Mouse (Mus musculus): ENCODE data around the gene Ptprm. TPM values are rescaled to one million over a fixed set of nuclear protein-coding genes. Genes with fewer than 3 reads are reported as not detected.

The Ptprm gene
- polyA plus RNA-seq, 1 experiment from 2014 or later: 16.3 TPM

DNA sequence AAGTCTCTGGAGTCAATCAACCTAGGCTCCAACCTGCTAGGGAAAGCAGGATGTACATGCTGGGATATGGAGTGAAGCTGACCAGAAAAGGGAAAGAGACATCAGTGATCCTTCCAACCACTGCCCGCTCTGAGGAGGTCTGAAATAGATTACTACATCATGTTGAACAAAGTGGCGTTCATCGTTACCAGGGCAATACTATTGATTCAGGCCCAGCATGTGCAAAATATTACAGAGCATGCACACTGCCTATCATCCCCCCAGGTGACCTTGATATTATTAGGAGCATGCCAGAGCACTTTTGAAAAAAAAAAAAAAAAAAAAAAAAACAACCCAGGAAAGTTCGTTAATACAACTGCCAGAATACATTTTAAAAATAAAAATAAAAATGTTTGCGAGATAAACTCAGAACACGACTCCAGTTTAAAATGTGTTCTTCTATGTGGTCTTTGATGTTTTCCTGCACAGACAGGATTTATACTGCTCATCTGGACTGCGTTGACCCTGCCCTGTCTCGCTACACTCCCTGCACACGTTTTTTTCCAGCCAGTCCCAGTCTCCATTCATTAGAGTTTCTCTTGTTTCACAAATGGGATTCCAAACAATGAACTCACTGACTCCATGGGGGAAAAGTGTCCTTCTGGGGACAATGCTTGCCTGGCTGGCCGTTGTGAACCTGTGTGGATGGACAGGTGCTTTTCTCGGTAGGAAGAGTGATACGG is 111.3 kb downstream of the Ptprm start:
- no peak overlapping the region for H3K9ac ChIP-seq
- no peak overlapping the region for H3K27ac ChIP-seq
- ATAC-seq (ENCODE audit: low FRiP score): no peak
- no peaks in the 10 kb centered on the region for H3K36me3 ChIP-seq
- WGBS: 49% methylated on average over 12 of the region's 12 CpGs
- H3K4me3 ChIP-seq: no peak overlapping the region
- 0 out of 2 replicates have a peak, but pooled peaks cover 3% of the 10 kb centered on the region for H3K27me3 ChIP-seq
- no peak overlapping the region for H3K4me2 ChIP-seq
- peaks cover 18% of the 10 kb centered on the region for H3K4me1 ChIP-seq (replicated peaks)
- H3K9me3 ChIP-seq: no peaks in the 10 kb centered on the region

DNA sequence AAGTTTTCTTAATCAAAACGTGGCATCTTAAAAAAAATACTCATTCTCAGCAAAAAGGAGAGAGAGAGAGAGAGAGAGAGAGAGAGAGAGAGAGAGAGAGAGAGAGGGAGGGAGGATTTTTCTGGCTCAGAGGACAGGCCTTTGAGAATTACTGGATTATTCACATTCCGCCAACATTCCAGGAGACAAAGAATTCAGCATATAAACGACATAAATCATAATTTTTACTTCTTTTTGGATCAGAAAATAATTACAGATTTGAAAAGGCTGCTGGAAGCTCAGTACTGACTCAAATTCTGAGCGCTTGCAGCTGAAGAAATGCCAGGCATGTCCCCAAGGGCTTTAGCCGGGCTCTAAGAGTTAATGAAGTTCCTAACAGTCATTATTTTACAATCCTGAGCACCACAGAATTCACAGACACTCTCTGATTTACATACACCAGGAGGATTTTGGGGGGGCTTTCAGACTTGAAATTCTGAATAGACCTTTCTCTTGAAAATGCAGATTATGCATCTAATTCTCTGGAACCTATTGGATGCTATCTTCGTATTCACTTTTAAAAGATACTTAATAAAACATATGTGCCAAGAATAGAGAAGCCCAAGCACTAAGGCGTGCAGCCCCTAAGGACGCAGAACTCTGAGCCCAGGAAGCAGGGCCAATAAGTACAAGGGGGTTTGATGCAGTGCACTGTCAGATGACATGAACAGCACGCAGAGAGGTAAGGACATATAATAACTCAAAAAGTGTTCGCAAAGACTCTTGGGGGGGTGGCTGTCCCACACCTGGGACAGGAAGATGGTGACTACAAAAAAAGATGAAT is 112.1 kb downstream of the Ptprm start:
- H3K27ac ChIP-seq: no peak overlapping the region
- no peak overlapping the region for H3K4me2 ChIP-seq
- no peaks in the 10 kb centered on the region for H3K9me3 ChIP-seq
- H3K36me3 ChIP-seq: no peaks in the 10 kb centered on the region
- 59% methylated on average over 10 of the region's 10 CpGs for WGBS
- ATAC-seq (ENCODE audit: low FRiP score): no peak
- peaks cover 18% of the 10 kb centered on the region for H3K4me1 ChIP-seq (replicated peaks)
- no peak overlapping the region for H3K9ac ChIP-seq
- no peak overlapping the region for H3K4me3 ChIP-seq
- 0 out of 2 replicates have a peak, but pooled peaks cover 3% of the 10 kb centered on the region for H3K27me3 ChIP-seq

DNA sequence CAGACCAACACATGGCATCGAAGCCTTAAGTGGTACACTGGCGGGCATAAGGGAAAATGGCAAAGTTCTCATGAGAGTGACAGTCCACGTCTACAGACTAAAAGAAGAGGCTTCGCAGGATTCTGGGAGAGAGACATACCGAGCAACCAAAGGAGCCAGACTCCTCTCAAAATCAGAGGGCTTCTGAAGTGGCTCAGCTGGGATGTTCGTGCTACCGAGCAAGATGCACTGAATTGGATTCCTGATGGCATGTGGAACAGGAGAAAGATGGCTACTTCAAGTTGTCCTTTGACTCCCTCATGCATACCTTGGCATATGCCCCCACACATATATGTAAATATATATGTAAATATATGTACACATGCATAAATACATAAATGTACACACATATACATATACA is 115.4 kb downstream of the Ptprm start:
- H3K9ac ChIP-seq: no peak overlapping the region
- no peaks in the 10 kb centered on the region for H3K27me3 ChIP-seq
- no peak overlapping the region for H3K27ac ChIP-seq
- no peak overlapping the region for H3K4me3 ChIP-seq
- no peak overlapping the region for H3K4me2 ChIP-seq
- H3K36me3 ChIP-seq: no peaks in the 10 kb centered on the region
- no peaks in the 10 kb centered on the region for H3K9me3 ChIP-seq
- ATAC-seq (ENCODE audit: low FRiP score): no peak
- peaks cover 14% of the 10 kb centered on the region for H3K4me1 ChIP-seq (replicated peaks)
- WGBS: 95% methylated on average over 7 of the region's 7 CpGs

DNA sequence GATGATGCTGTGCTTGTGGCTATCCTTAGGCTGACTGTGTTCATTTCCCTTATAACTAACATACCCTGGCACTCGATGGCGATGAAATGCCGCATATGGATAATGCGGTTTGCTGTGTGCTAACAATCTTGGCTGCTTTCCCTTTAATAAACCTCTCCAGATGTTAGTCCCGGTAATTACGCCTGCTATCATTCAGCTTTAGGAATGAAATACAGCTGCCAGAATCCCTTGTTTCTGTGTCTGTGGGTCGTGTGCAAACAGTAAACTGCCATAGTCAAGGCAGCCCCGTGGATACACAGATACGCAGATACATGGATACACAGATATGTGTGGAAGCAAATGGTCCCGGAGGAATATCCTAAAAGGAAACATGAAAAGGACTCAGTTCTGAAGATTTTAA is 116.8 kb downstream of the Ptprm start:
- Histone ChIP-seq H3K4me1 (replicated peaks) (peaks cover 9% of the 10 kb centered on the region), H3K9ac (no peak overlapping the region), H3K27ac (0 out of 2 replicates have a peak overlapping the region, but pooled peaks have one; percentile 5), H3K27me3 (no peaks in the 10 kb centered on the region), H3K4me3 (no peak overlapping the region), H3K9me3 (no peaks in the 10 kb centered on the region), H3K36me3 (no peaks in the 10 kb centered on the region), H3K4me2 (no peak overlapping the region)
- 78% methylated on average over 10 of the region's 10 CpGs for WGBS
- no peak for ATAC-seq (ENCODE audit: low FRiP score)

DNA sequence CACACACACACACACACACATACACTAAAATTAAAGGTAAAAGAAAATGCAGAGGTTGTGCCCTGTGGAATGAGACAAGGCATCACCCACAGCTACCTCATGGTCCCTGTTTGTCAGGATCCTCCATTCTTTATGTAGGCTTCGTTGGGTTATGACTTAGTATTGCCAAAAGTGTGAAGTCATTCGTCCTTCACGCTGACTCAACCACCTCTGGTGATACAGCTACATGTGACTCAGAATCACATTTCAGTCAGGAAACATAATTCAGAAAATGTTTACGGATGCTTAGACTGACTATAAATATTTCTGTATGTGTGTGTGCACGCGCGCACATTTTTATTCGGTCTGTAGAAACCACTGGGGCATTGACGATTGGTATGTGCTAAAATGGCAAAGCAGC is 121.2 kb downstream of the Ptprm start:
- peak overlapping the region; percentile 18; the same call in 1 of the 2 replicates for H3K27ac ChIP-seq
- H3K4me1 ChIP-seq (replicated peaks): 0 out of 2 replicates have a peak, but pooled peaks cover 3% of the 10 kb centered on the region
- no peaks in the 10 kb centered on the region for H3K27me3 ChIP-seq
- H3K4me2 ChIP-seq: no peak overlapping the region
- H3K36me3 ChIP-seq: no peaks in the 10 kb centered on the region
- ATAC-seq (ENCODE audit: low FRiP score): no peak
- H3K9ac ChIP-seq: no peak overlapping the region
- 90% methylated on average over 9 of the region's 9 CpGs for WGBS
- no peak overlapping the region for H3K4me3 ChIP-seq
- no peaks in the 10 kb centered on the region for H3K9me3 ChIP-seq

DNA sequence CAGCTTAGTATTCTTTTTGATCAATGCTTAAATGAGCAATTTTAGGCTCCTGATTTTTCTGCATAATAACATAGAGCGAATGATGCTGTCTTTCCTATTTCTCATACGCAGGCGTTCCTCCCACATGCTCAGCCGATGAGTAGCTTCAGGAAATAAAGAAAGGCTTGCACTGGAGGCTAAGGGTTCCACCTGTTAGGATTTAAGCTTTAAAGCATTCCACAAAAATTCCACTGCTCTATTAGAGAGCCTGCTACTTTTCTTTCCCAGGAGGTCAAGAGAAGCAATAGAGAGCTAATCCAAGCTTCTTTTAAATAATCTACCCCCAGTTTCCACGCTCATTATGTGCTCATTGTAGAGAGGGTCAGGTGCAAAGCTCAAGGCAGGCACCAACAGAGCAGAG is 127.3 kb downstream of the Ptprm start:
- no peak overlapping the region for H3K9ac ChIP-seq
- H3K36me3 ChIP-seq: no peaks in the 10 kb centered on the region
- H3K27me3 ChIP-seq: no peaks in the 10 kb centered on the region
- H3K4me3 ChIP-seq: no peak overlapping the region
- 0 out of 2 replicates have a peak, but pooled peaks cover 4% of the 10 kb centered on the region for H3K4me1 ChIP-seq (replicated peaks)
- H3K27ac ChIP-seq: no peak overlapping the region
- 63% methylated on average over 5 of the region's 5 CpGs for WGBS
- no peaks in the 10 kb centered on the region for H3K9me3 ChIP-seq
- no peak for ATAC-seq (ENCODE audit: low FRiP score)
- H3K4me2 ChIP-seq: no peak overlapping the region

DNA sequence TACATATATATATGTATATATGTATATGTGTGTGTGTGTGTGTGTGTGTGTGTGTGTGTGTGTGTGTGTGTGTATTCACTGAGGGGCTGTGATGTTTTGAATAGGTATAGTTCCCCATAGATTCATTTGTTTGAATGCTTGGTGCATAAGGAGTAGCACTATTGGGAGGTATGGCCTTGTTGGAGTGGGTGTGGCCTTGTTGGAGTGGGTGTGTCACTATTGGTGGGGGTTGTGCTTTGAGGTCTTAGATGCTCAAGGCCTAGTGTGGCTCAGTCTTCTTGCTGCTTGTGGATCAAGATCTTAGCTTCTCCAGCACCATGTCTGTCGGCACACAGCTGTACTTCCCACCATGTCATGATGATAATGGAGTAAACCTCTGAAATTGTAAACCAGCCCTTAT is 138.9 kb downstream of the Ptprm start:
- H3K27me3 ChIP-seq: no peaks in the 10 kb centered on the region
- no peaks in the 10 kb centered on the region for H3K36me3 ChIP-seq
- ATAC-seq (ENCODE audit: low FRiP score): no peak
- H3K27ac ChIP-seq: no peak overlapping the region
- H3K9me3 ChIP-seq: no peaks in the 10 kb centered on the region
- WGBS: 100% methylated on average over 1 of the region's 1 CpGs
- no peak overlapping the region for H3K9ac ChIP-seq
- H3K4me2 ChIP-seq: no peak overlapping the region
- H3K4me1 ChIP-seq (replicated peaks): peaks cover 8% of the 10 kb centered on the region
- H3K4me3 ChIP-seq: no peak overlapping the region

DNA sequence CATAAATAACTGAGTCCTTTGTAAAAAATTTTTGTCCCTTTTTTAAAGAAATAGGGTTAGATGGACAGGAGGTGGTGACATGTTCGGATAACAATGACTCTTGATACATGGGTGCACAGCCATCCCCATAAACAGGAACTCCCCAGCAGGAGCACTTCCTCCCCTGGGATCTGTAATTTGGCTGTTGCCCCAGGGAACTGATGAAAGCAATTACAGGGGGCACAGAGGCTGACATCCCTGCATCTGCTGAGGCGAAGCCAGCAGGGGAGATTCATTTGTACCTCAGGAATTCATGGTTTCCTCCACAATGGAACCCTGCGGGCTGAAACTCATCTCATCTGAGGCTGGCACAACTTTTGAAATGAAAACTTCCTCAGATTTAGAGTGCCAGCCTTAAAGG is 140.5 kb downstream of the Ptprm start:
- Histone ChIP-seq H3K9me3 (no peaks in the 10 kb centered on the region), H3K27me3 (no peaks in the 10 kb centered on the region), H3K36me3 (no peaks in the 10 kb centered on the region), H3K4me3 (no peak overlapping the region), H3K4me1 (replicated peaks) (peaks cover 8% of the 10 kb centered on the region), H3K4me2 (no peak overlapping the region), H3K9ac (no peak overlapping the region), H3K27ac (no peak overlapping the region)
- 24% methylated on average over 3 of the region's 3 CpGs for WGBS
- ATAC-seq (ENCODE audit: low FRiP score): no peak

DNA sequence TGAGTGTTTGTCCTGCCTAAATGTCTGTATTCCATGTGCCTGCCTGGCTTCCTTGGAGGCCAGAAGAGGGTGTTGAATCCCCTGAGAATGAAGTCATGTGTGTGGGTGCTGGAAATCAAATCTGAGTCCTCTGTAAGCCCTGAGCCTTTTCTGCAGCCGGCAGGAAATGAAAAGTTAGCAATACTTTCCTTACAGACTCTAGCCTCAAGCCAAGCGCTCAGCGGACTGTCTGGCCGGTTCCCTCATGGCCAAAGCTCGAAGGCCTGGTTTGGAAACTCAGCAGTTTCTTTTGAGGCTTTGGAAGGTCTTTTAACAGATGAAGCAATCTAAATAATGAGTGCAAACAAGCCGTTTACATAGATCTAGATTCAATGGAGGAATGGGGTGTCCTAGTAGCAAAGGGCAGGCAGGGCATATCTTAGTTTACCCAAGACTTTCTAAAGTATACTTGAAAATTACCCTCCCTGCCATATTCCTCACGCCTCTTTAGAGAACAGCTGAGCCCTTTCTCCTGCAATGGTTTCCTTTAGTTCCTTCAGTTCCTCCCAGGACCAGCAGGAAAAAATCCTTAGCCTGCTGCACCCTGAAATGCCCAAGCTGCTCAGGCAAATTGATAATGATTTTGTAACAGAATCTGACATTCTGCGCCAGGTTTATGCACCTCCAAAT is 144.4 kb downstream of the Ptprm start:
- no peaks in the 10 kb centered on the region for H3K9me3 ChIP-seq
- H3K36me3 ChIP-seq: no peaks in the 10 kb centered on the region
- no peak overlapping the region for H3K4me2 ChIP-seq
- 72% methylated on average over 8 of the region's 8 CpGs for WGBS
- no peak overlapping the region for H3K27ac ChIP-seq
- H3K9ac ChIP-seq: no peak overlapping the region
- H3K4me3 ChIP-seq: no peak overlapping the region
- ATAC-seq (ENCODE audit: low FRiP score): no peak
- no peaks in the 10 kb centered on the region for H3K27me3 ChIP-seq
- peaks cover 8% of the 10 kb centered on the region for H3K4me1 ChIP-seq (replicated peaks)

DNA sequence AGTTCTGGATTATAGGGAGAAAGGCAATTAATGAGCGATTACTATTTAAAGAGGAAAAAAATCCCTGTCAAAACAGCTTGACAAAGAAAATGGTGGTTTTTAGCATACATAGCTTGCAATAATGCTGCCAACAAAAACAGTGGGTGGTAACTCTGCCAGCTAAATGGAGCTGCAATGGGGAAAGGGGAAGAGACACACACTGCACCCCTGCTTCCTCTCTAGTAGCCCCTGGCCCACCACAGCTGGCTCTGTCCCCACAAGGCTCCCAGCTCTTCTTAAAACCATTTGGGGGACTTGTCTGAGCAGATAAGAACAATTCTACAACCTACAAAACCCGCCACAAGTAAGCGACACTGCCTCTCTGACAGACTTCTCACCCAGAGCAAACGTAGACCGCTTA is 145.7 kb downstream of the Ptprm start:
- H3K4me1 ChIP-seq (replicated peaks): peaks cover under 1% of the 10 kb centered on the region; the same call in 1 of the 2 replicates
- 88% methylated on average over 5 of the region's 5 CpGs for WGBS
- no peaks in the 10 kb centered on the region for H3K9me3 ChIP-seq
- H3K36me3 ChIP-seq: no peaks in the 10 kb centered on the region
- no peak overlapping the region for H3K4me3 ChIP-seq
- H3K4me2 ChIP-seq: no peak overlapping the region
- no peak overlapping the region for H3K9ac ChIP-seq
- no peaks in the 10 kb centered on the region for H3K27me3 ChIP-seq
- no peak for ATAC-seq (ENCODE audit: low FRiP score)
- H3K27ac ChIP-seq: no peak overlapping the region

DNA sequence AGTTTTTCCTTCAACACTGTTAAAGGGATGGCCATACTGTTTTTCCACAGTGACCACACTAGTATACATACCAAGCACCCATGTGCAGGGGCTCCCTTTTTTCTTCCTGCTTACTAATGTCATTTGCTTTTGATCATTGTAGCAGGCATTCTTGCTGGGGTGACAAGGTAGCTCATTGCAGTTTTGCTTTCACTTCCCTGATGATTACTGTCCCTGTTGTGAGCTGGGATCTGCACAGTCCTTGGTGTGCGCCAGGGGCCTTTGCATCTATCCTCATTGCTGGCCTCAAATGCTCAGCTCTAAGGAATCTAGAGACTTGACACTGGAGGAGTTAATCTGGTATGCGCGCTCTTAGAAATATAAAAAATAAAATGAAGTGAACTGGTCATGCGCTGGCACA is 147.3 kb downstream of the Ptprm start:
- Histone ChIP-seq H3K36me3 (no peaks in the 10 kb centered on the region), H3K27me3 (no peaks in the 10 kb centered on the region), H3K9me3 (no peaks in the 10 kb centered on the region), H3K27ac (no peak overlapping the region), H3K4me3 (no peak overlapping the region), H3K4me1 (replicated peaks) (no peaks in the 10 kb centered on the region), H3K9ac (no peak overlapping the region), H3K4me2 (no peak overlapping the region)
- WGBS: 95% methylated on average over 4 of the region's 4 CpGs
- ATAC-seq (ENCODE audit: low FRiP score): no peak

DNA sequence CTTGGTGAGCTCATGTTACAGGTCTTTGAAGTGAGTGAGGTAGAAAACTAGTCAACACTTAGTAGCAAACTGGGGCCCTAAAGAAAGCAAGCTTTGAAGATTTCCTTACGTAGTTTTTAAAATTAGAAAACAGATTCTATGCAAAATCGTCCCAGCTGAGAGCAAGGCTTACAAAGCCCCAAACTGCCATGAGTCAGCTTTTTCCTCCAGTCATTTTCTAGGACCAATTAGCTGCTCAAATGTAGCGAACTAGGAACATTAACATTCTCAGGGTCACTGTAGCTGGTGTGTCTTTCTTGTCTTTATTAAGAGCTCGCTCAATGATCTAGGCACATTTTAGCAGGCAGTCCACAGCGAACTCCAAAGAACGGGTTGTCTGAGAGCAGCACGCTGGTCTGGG is 153.1 kb downstream of the Ptprm start:
- H3K27me3 ChIP-seq: no peaks in the 10 kb centered on the region
- no peak overlapping the region for H3K4me2 ChIP-seq
- H3K9ac ChIP-seq: no peak overlapping the region
- ATAC-seq (ENCODE audit: low FRiP score): no peak
- no peak overlapping the region for H3K4me3 ChIP-seq
- peaks cover 9% of the 10 kb centered on the region for H3K4me1 ChIP-seq (replicated peaks)
- H3K27ac ChIP-seq: no peak overlapping the region
- H3K36me3 ChIP-seq: no peaks in the 10 kb centered on the region
- whole genome bisulfite sequencing: 41% methylated on average over 7 of the region's 7 CpGs
- no peaks in the 10 kb centered on the region for H3K9me3 ChIP-seq

Data from hindbrain, embryonic 13.5 days (tissue).